Mouse (Mus musculus) midbrain, embryonic 11.5 days (tissue): ENCODE data around the gene P2rx7. TPM values are rescaled to one million over a fixed set of nuclear protein-coding genes. Genes with fewer than 3 reads are reported as not detected.
"Not testable (repeated sequence)": the region's sequence is repeated elsewhere in the genome, so short reads cannot be mapped to it uniquely, and the experiment has no call there.

Experiments
- ATAC-seq: fragments of 200-750 bp; cut with Nextera tagmentation; 2 replicates; pipeline ENCODE4 v1.8.0; 2017; ENCODE audit warnings: moderate TSS enrichment, moderate library complexity; ENCODE audit not compliant: low FRiP score
- DNase-seq: peaks from one replicate; pipeline ENCODE4 v3.0.0; 2015; ENCODE audit warnings: low spot score; ENCODE audit errors: missing footprints
- H3K27ac ChIP-seq: fragments of 300-500 bp; sonication (generic); 2 replicates; pipeline ENCODE4 v1.5.1; 2014; ENCODE audit warnings: low read depth, low read length
- H3K27me3 ChIP-seq: fragments of 300-500 bp; sonication (generic); 2 replicates; pipeline ENCODE4 v1.6.1; 2014; ENCODE audit warnings: mild to moderate bottlenecking, low read length, moderate library complexity, mixed read lengths; ENCODE audit not compliant: control insufficient read depth, insufficient read depth
- H3K36me3 ChIP-seq: fragments of 300-500 bp; sonication (generic); 2 replicates; pipeline ENCODE4 v1.6.1; 2014; ENCODE audit warnings: mild to moderate bottlenecking, low read length, moderate library complexity, mixed read lengths; ENCODE audit not compliant: control insufficient read depth, insufficient read depth
- H3K4me1 ChIP-seq: fragments of 300-500 bp; sonication (generic); 2 replicates; pipeline ENCODE4 v1.6.1; 2014; ENCODE audit warnings: low read length; ENCODE audit not compliant: control insufficient read depth, insufficient read depth
- H3K4me2 ChIP-seq: fragments of 300-500 bp; sonication (generic); 2 replicates; pipeline ENCODE4 v1.6.1; 2014; ENCODE audit warnings: mild to moderate bottlenecking, moderate library complexity
- H3K4me3 ChIP-seq: fragments of 300-500 bp; sonication (generic); 2 replicates; pipeline ENCODE4 v1.5.1; 2014; ENCODE audit warnings: low read depth, low read length
- H3K9ac ChIP-seq: fragments of 300-500 bp; sonication (generic); 2 replicates; pipeline ENCODE4 v1.6.1; 2014; ENCODE audit warnings: low read length
- H3K9me3 ChIP-seq: fragments of 300-500 bp; sonication (generic); 2 replicates; pipeline ENCODE4 v1.6.1; 2016; ENCODE audit warnings: low read length; ENCODE audit not compliant: control insufficient read depth
- WGBS: fragments of 180-500 bp; shearing (Covaris S2); extraction: QIAGEN DNeasy Blood & Tissue Kit; methylation state at CpG from one replicate; pipeline ENCODE4 v1.1.7; 2014; 5-methylcytosine and 5-hydroxymethylcytosine counted together
- polyA plus RNA-seq: library from polyadenylated mRNA; unstranded; fragments of >200 nt; fragmentation: Nextera tagmentation; extraction: Ambion mirVana; gene quantifications from 2 replicates; pipeline ENCODE4 v1.2.1, GENCODE M21; 2014

The P2rx7 gene
- polyA plus RNA-seq, 1 experiment from 2014 or later = 0.63 TPM

- WGBS = 97% methylated on average over 4 of the region's 4 CpGs
Observed at GRCm38 (mm10) chr5:122639517-122639916, 4.2 kb upstream of the P2rx7 start.

GRCm38 (mm10) chr5:122639986-122640385 is 3.7 kb upstream of the P2rx7 start:
- no peak overlapping the region for H3K9ac ChIP-seq
- H3K9me3 ChIP-seq = no peaks in the 10 kb centered on the region
- no peaks in the 10 kb centered on the region for H3K27me3 ChIP-seq
- H3K27ac ChIP-seq = no peak overlapping the region
- no peak for DNase-seq
- 85% methylated on average over 5 of the region's 5 CpGs for WGBS
- H3K4me1 ChIP-seq = 0 out of 2 replicates have a peak, but pooled peaks cover 3% of the 10 kb centered on the region
- H3K4me3 ChIP-seq = no peak overlapping the region
- H3K36me3 ChIP-seq = no peaks in the 10 kb centered on the region
- ATAC-seq = no peak
- no peak overlapping the region for H3K4me2 ChIP-seq

More at GRCm38 (mm10) chr5:122639517-122639916, 4.2 kb upstream of the P2rx7 start:
- no peak overlapping the region for H3K9ac ChIP-seq
- H3K4me3 ChIP-seq = no peak overlapping the region
- no peak overlapping the region for H3K27ac ChIP-seq
- H3K27me3 ChIP-seq = no peaks in the 10 kb centered on the region
- no peaks in the 10 kb centered on the region for H3K36me3 ChIP-seq
- no peak overlapping the region for H3K4me2 ChIP-seq
- 0 out of 2 replicates have a peak, but pooled peaks cover 3% of the 10 kb centered on the region for H3K4me1 ChIP-seq
- DNase-seq = no peak
- no peak for ATAC-seq
- no peaks in the 10 kb centered on the region for H3K9me3 ChIP-seq

GRCm38 (mm10) chr5:122644111-122644607 is 448 bp downstream of the P2rx7 start:
- Histone ChIP-seq H3K9ac (no peak overlapping the region), H3K9me3 (no peaks in the 10 kb centered on the region), H3K4me3 (no peak overlapping the region), H3K4me2 (no peak overlapping the region), H3K4me1 (no peaks in the 10 kb centered on the region), H3K36me3 (no peaks in the 10 kb centered on the region), H3K27ac (no peak overlapping the region), H3K27me3 (no peaks in the 10 kb centered on the region)
- ATAC-seq (no peak), DNase-seq (no peak)
- WGBS = 82% methylated on average over 15 of the region's 15 CpGs

GRCm38 (mm10) chr5:122645290-122645689 is 1.6 kb downstream of the P2rx7 start:
- 92% methylated on average over 6 of the region's 6 CpGs for WGBS
- H3K4me3 ChIP-seq = no peak overlapping the region
- no peaks in the 10 kb centered on the region for H3K9me3 ChIP-seq
- no peak overlapping the region for H3K27ac ChIP-seq
- H3K36me3 ChIP-seq = no peaks in the 10 kb centered on the region
- H3K27me3 ChIP-seq = no peaks in the 10 kb centered on the region
- no peak overlapping the region for H3K4me2 ChIP-seq
- ATAC-seq = no peak
- H3K4me1 ChIP-seq = no peaks in the 10 kb centered on the region
- H3K9ac ChIP-seq = no peak overlapping the region
- no peak for DNase-seq

- Histone ChIP-seq H3K27ac (no peak overlapping the region), H3K4me2 (no peak overlapping the region), H3K27me3 (no peaks in the 10 kb centered on the region), H3K9ac (no peak overlapping the region), H3K4me1 (no peaks in the 10 kb centered on the region), H3K9me3 (no peaks in the 10 kb centered on the region), H3K4me3 (no peak overlapping the region), H3K36me3 (no peaks in the 10 kb centered on the region)
- 87% methylated on average over 11 of the region's 11 CpGs for WGBS
- no peak for ATAC-seq
- no peak for DNase-seq
Observed at GRCm38 (mm10) chr5:122646050-122646449, 2.3 kb downstream of the P2rx7 start.

GRCm38 (mm10) chr5:122647256-122647924 is 3.7 kb downstream of the P2rx7 start:
- H3K4me3 ChIP-seq = no peak overlapping the region
- no peaks in the 10 kb centered on the region for H3K27me3 ChIP-seq
- no peak for DNase-seq
- 63% methylated on average over 8 of the region's 9 CpGs for WGBS
- H3K4me1 ChIP-seq = peaks cover 3% of the 10 kb centered on the region
- H3K36me3 ChIP-seq = no peaks in the 10 kb centered on the region
- H3K27ac ChIP-seq = peak overlapping the region; percentile 25; the same call in 1 of the 2 replicates
- no peak for ATAC-seq
- no peaks in the 10 kb centered on the region for H3K9me3 ChIP-seq
- H3K4me2 ChIP-seq = no peak overlapping the region
- H3K9ac ChIP-seq = no peak overlapping the region

GRCm38 (mm10) chr5:122647952-122648374 is 4.3 kb downstream of the P2rx7 start:
- ATAC-seq, H3K4me1 ChIP-seq, H3K36me3 ChIP-seq, H3K27me3 ChIP-seq, H3K27ac ChIP-seq, H3K4me3 ChIP-seq, H3K9ac ChIP-seq, DNase-seq, H3K9me3 ChIP-seq, H3K4me2 ChIP-seq: not testable (repeated sequence)
- WGBS = 92% methylated on average over 14 of the region's 14 CpGs

GRCm38 (mm10) chr5:122649264-122649663 is 5.6 kb downstream of the P2rx7 start:
- Histone ChIP-seq H3K4me1 (peaks cover 20% of the 10 kb centered on the region), H3K27ac (no peak overlapping the region), H3K4me2 (no peak overlapping the region), H3K27me3 (no peaks in the 10 kb centered on the region), H3K4me3 (no peak overlapping the region), H3K9ac (no peak overlapping the region), H3K36me3 (no peaks in the 10 kb centered on the region), H3K9me3 (no peaks in the 10 kb centered on the region)
- WGBS = 73% methylated on average over 8 of the region's 8 CpGs
- no peak for DNase-seq
- no peak for ATAC-seq

- no peaks in the 10 kb centered on the region for H3K27me3 ChIP-seq
- no peak overlapping the region for H3K27ac ChIP-seq
- no peaks in the 10 kb centered on the region for H3K9me3 ChIP-seq
- H3K4me3 ChIP-seq = no peak overlapping the region
- no peak overlapping the region for H3K4me2 ChIP-seq
- H3K4me1 ChIP-seq = peaks cover 27% of the 10 kb centered on the region
- WGBS = 97% methylated on average over 8 of the region's 8 CpGs
- H3K9ac ChIP-seq = no peak overlapping the region
- no peak for ATAC-seq
- no peak for DNase-seq
- no peaks in the 10 kb centered on the region for H3K36me3 ChIP-seq
Observed at GRCm38 (mm10) chr5:122650100-122650499, 6.4 kb downstream of the P2rx7 start.
